Mouse (Mus musculus): ENCODE measurements at regions not wholly inside any gene's neighbourhood (a gene's known extent, or its start where the extent isn't known, plus 50 kb on each side); places are given as distances from the start of the nearest gene placed in this dataset.
A peak's percentile ranks its signal among the peaks of the same experiment; 100 is the strongest.

DNA sequence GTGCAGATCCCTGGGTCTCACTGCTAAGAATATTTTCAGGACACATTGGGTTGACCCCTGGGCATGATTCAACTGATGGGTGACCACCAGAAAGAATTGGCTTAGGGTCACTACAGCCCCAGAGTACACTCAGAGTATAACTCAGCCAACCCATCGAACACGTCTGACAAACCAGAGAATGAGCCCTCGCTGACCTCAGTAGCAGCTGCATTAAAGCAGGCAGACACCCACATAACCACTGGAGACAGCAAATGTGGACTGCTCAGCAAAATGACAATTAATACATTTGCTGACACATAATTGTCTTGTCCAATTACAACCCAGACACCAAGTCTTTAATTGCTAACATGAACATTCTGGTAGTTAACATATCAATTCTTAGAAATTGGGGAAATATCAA, 175.7 kb downstream of the Cbln4 start:
- no peaks in the 10 kb centered on the region for H3K36me3 ChIP-seq (ENCODE audit: control insufficient read depth, insufficient read depth, low read length)
- whole genome bisulfite sequencing (ENCODE audit: insufficient replicate concordance): 80% methylated on average over 3 of the region's 3 CpGs
- no peak for ATAC-seq (replicated peaks; ENCODE audit: insufficient number of reproducible peaks, low FRiP score, low TSS enrichment)
- H3K4me2 ChIP-seq: no peak overlapping the region
- H3K9me3 ChIP-seq (replicated peaks; ENCODE audit: control insufficient read depth, low read length): no peaks in the 10 kb centered on the region; the same call in 1 of the 2 replicates
- no peak overlapping the region for H3K9ac ChIP-seq (ENCODE audit: low read depth, low read length)
- no peaks in the 10 kb centered on the region for H3K27me3 ChIP-seq (ENCODE audit: control insufficient read depth, insufficient read depth, low read length)
- no peak overlapping the region for H3K4me3 ChIP-seq (ENCODE audit: low read depth, low read length)
- no peaks in the 10 kb centered on the region for H3K4me1 ChIP-seq (ENCODE audit: control insufficient read depth, insufficient read depth, low read length)
- H3K27ac ChIP-seq (ENCODE audit: low read depth, low read length): no peak overlapping the region

DNA sequence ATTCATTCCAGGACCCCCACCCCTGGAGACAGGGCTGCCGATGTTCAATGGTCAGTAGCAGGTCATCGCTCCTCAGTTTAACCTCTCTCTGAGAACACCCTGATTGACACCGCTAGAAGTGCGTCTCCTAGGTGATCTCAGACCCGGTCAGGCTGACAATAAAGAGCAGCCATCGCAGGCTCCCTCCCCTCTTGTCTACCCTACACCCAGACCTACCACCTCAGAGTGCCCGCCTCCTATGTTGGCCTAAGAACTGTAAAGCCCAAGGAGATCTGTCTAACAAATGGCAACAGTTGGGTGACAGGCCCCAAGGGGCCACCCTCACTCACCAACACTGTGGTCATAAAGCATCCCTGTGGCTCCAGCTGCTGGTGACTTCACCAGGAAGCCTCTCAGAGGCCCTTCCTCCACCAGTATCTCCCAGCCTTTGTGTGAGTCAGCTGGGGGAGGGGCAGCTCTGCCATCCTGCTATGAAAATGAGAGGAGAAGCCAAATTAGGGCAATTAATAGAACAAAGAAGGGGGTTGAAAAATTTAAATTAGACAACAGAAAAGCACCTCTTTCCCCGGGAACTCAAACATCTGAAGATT, 178.8 kb downstream of the Cbln4 start:
- Histone ChIP-seq H3K27ac (ENCODE audit: low read depth, low read length) (no peak overlapping the region), H3K27me3 (ENCODE audit: control insufficient read depth, insufficient read depth, low read length) (no peaks in the 10 kb centered on the region), H3K4me3 (ENCODE audit: low read depth, low read length) (no peak overlapping the region), H3K4me1 (ENCODE audit: control insufficient read depth, insufficient read depth, low read length) (no peaks in the 10 kb centered on the region), H3K9ac (ENCODE audit: low read depth, low read length) (no peak overlapping the region), H3K9me3 (replicated peaks; ENCODE audit: control insufficient read depth, low read length) (no peaks in the 10 kb centered on the region; the same call in 1 of the 2 replicates), H3K4me2 (no peak overlapping the region), H3K36me3 (ENCODE audit: control insufficient read depth, insufficient read depth, low read length) (no peaks in the 10 kb centered on the region)
- WGBS (ENCODE audit: insufficient replicate concordance): 91% methylated on average over 8 of the region's 8 CpGs
- no peak for ATAC-seq (replicated peaks; ENCODE audit: insufficient number of reproducible peaks, low FRiP score, low TSS enrichment)

DNA sequence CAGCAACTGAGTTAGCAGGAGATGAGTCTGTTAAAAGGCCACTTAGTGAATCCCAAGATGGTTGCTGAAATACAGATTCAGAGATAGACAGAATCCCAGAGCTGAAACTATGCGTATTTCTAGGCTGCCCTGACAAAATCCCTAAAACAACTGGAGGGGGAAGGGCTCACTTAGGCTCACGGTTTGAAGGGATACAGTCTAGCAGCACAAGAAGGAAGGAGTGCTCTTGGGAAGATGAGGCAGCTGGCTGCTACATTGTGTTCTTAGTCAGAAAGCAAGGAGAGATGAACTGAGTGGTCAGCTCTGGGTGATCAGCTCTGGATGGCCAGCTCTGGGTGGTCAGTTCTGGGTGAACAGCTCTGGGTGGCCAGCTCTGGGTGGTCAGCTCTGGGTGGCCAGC, 180.6 kb downstream of the Cbln4 start:
- Histone ChIP-seq H3K4me1 (ENCODE audit: control insufficient read depth, insufficient read depth, low read length) (no peaks in the 10 kb centered on the region), H3K36me3 (ENCODE audit: control insufficient read depth, insufficient read depth, low read length) (no peaks in the 10 kb centered on the region), H3K4me3 (ENCODE audit: low read depth, low read length) (no peak overlapping the region), H3K27ac (ENCODE audit: low read depth, low read length) (no peak overlapping the region), H3K9ac (ENCODE audit: low read depth, low read length) (no peak overlapping the region), H3K4me2 (no peak overlapping the region), H3K9me3 (replicated peaks; ENCODE audit: control insufficient read depth, low read length) (no peaks in the 10 kb centered on the region; the same call in 1 of the 2 replicates), H3K27me3 (ENCODE audit: control insufficient read depth, insufficient read depth, low read length) (no peaks in the 10 kb centered on the region)
- WGBS (ENCODE audit: insufficient replicate concordance): 83% methylated on average over 2 of the region's 2 CpGs
- ATAC-seq (replicated peaks; ENCODE audit: insufficient number of reproducible peaks, low FRiP score, low TSS enrichment): no peak

DNA sequence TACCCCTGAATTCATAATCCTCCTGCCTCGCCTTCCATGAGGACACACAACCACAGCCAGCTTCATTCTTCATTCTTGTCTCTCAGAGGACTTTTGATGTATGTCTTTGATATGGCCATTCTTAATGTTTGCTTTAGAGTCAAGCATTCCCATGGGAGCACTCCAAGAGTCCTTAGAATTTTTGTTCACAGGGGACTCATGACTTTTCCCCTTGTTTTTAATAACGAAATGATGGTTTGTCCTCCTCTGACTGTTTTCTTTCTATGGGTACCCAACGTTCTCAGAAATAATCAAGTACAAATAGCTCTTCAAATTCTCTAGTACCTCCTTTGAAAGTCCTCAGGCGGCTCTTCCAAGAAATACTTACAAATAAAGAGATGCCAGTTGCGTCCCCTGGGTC, 184.4 kb downstream of the Cbln4 start:
- WGBS (ENCODE audit: insufficient replicate concordance): 64% methylated on average over 5 of the region's 5 CpGs
- no peaks in the 10 kb centered on the region for H3K27me3 ChIP-seq (ENCODE audit: control insufficient read depth, insufficient read depth, low read length)
- 0 out of 2 replicates have a peak, but pooled peaks cover 2% of the 10 kb centered on the region for H3K4me1 ChIP-seq (ENCODE audit: control insufficient read depth, insufficient read depth, low read length)
- H3K4me2 ChIP-seq: no peak overlapping the region
- H3K9me3 ChIP-seq (replicated peaks; ENCODE audit: control insufficient read depth, low read length): no peaks in the 10 kb centered on the region
- no peaks in the 10 kb centered on the region for H3K36me3 ChIP-seq (ENCODE audit: control insufficient read depth, insufficient read depth, low read length)
- no peak for ATAC-seq (replicated peaks; ENCODE audit: insufficient number of reproducible peaks, low FRiP score, low TSS enrichment)
- no peak overlapping the region for H3K9ac ChIP-seq (ENCODE audit: low read depth, low read length)
- H3K4me3 ChIP-seq (ENCODE audit: low read depth, low read length): no peak overlapping the region
- no peak overlapping the region for H3K27ac ChIP-seq (ENCODE audit: low read depth, low read length)

DNA sequence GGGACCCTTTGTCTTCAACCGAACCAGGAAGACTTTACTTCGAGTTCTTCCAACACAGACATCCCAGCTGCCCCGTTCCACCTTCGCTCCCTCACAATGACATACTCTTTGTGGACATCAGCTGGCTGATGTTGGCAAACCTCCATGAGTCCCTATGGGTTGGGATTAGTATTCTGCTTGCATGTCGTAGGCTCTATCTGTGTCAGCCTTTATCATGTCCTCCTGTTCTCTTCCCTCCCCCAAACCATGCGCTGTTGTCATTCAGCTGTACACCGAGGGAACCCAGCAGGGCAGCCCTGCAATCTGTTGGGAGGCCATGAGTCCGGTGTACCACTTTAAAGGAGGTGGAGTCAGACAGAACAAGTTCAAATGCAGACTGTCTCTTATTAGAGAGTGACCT, 186.8 kb downstream of the Cbln4 start:
- WGBS (ENCODE audit: insufficient replicate concordance): 67% methylated on average over 8 of the region's 8 CpGs
- no peaks in the 10 kb centered on the region for H3K9me3 ChIP-seq (replicated peaks; ENCODE audit: control insufficient read depth, low read length)
- peaks cover 2% of the 10 kb centered on the region; the same call in 1 of the 2 replicates for H3K4me1 ChIP-seq (ENCODE audit: control insufficient read depth, insufficient read depth, low read length)
- no peak overlapping the region for H3K9ac ChIP-seq (ENCODE audit: low read depth, low read length)
- H3K36me3 ChIP-seq (ENCODE audit: control insufficient read depth, insufficient read depth, low read length): no peaks in the 10 kb centered on the region
- no peak overlapping the region for H3K4me2 ChIP-seq
- no peaks in the 10 kb centered on the region for H3K27me3 ChIP-seq (ENCODE audit: control insufficient read depth, insufficient read depth, low read length)
- no peak overlapping the region for H3K4me3 ChIP-seq (ENCODE audit: low read depth, low read length)
- H3K27ac ChIP-seq (ENCODE audit: low read depth, low read length): no peak overlapping the region
- peak; percentile 42; the same call in 1 of the 2 replicates for ATAC-seq (replicated peaks; ENCODE audit: insufficient number of reproducible peaks, low FRiP score, low TSS enrichment)

DNA sequence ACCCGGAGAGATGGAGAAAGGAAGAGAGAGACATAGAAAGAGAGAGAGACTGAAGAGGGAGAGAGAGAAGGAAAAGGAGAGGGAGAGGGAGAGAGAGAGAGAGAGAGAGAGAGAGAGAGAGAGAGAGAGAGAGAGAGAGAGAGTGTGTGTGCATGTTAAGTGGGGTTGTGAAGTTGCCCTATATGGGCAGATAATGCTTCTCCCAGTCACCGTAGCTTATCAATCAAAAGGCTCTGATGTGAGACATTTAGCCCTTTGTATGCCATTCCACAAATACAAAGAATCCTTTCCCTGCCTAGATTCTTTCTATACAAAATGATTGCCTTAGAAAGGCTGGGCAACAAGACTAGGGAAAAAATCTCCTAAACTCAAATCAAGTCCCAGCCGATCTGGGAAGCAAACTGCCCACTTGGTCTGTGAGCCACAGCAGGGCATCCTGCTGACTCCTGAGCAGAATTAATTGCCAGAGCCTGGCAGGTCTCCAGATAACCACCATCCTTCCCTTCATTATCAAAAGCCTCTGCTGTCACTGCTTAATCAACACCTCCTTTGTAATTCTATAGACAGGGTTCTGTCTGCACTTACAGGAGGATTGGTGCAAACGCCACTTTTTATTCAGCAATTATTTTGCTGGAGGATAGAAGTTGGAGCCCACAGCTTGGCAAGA, 196.3 kb downstream of the Cbln4 start:
- Histone ChIP-seq H3K9ac (ENCODE audit: low read depth, low read length) (no peak overlapping the region), H3K27ac (ENCODE audit: low read depth, low read length) (no peak overlapping the region), H3K4me2 (peak overlapping the region; percentile 14; the same call in 1 of the 2 replicates), H3K9me3 (replicated peaks; ENCODE audit: control insufficient read depth, low read length) (peaks cover 3% of the 10 kb centered on the region; the same call in 1 of the 2 replicates), H3K4me1 (ENCODE audit: control insufficient read depth, insufficient read depth, low read length) (peaks cover 5% of the 10 kb centered on the region; the same call in 1 of the 2 replicates), H3K36me3 (ENCODE audit: control insufficient read depth, insufficient read depth, low read length) (no peaks in the 10 kb centered on the region), H3K27me3 (ENCODE audit: control insufficient read depth, insufficient read depth, low read length) (no peaks in the 10 kb centered on the region), H3K4me3 (ENCODE audit: low read depth, low read length) (no peak overlapping the region)
- no peak for ATAC-seq (replicated peaks; ENCODE audit: insufficient number of reproducible peaks, low FRiP score, low TSS enrichment)
- WGBS (ENCODE audit: insufficient replicate concordance): 26% methylated on average over 4 of the region's 4 CpGs

DNA sequence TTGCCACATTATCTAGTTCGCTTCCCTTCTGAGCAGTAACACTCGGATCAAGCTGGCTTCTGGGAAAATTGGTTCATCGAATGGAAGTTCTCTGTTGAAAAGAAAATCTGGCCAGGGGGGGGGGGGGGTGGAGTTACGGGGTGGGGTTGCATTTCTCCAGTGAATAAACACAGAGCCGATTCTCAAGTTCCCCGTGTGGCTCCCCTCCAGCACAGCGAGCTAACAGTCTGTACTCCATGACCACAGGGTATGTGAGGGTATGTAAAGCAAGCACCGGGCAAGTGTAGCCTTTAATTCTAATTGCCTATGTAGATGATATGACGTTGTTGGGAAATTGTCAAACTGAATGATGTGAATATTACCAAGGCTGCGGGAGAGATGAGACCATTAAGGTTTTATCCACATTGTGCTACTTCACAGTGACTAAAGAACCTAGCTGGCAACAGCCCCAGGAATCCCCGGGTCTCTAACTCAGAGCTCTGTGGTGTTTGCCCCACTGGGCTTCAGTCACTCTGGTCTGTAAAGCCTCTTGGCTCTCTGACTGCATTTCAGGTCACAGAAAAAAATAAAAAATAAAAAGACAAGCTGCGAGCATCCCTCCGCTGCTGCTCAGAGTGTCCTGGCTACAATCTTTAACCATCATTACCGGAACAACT, 203.1 kb downstream of the Cbln4 start:
- ATAC-seq (replicated peaks; ENCODE audit: insufficient number of reproducible peaks, low FRiP score, low TSS enrichment): no peak
- Histone ChIP-seq H3K27ac (ENCODE audit: low read depth, low read length) (no peak overlapping the region), H3K27me3 (ENCODE audit: control insufficient read depth, insufficient read depth, low read length) (no peaks in the 10 kb centered on the region), H3K4me2 (no peak overlapping the region), H3K4me1 (ENCODE audit: control insufficient read depth, insufficient read depth, low read length) (no peaks in the 10 kb centered on the region), H3K4me3 (ENCODE audit: low read depth, low read length) (no peak overlapping the region), H3K9ac (ENCODE audit: low read depth, low read length) (no peak overlapping the region), H3K36me3 (ENCODE audit: control insufficient read depth, insufficient read depth, low read length) (no peaks in the 10 kb centered on the region), H3K9me3 (replicated peaks; ENCODE audit: control insufficient read depth, low read length) (no peaks in the 10 kb centered on the region)
- 61% methylated on average over 14 of the region's 14 CpGs for WGBS (ENCODE audit: insufficient replicate concordance)

DNA sequence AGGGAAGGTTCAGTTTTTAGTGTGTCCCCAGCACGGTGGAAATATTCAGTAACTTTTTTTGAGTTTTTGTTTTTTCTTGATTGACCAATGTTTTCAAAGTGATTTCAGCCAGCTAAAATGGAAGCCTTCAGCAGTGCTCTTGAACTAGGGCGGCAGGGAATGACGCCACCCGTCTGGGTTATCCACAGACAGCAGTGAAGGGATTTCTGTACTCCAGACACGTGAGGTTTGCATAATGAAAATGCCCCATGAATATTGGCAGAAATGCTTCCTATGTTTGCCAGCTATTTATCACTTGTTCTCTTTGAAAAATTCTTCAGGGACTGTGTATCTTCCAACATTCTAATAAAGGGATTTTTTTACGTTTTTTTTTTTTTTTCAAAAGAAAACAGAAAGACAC, 221.1 kb downstream of the Cbln4 start:
- H3K4me3 ChIP-seq (ENCODE audit: low read depth, low read length): no peak overlapping the region
- H3K4me2 ChIP-seq: no peak overlapping the region
- 80% methylated on average over 6 of the region's 6 CpGs for WGBS (ENCODE audit: insufficient replicate concordance)

More for the DNA sequence above, 221.1 kb downstream of the Cbln4 start:
- peaks cover 2% of the 10 kb centered on the region; the same call in 1 of the 2 replicates for H3K4me1 ChIP-seq (ENCODE audit: control insufficient read depth, insufficient read depth, low read length)
- no peaks in the 10 kb centered on the region for H3K9me3 ChIP-seq (replicated peaks; ENCODE audit: control insufficient read depth, low read length)
- H3K27me3 ChIP-seq (ENCODE audit: control insufficient read depth, insufficient read depth, low read length): no peaks in the 10 kb centered on the region
- no peak overlapping the region for H3K9ac ChIP-seq (ENCODE audit: low read depth, low read length)
- no peaks in the 10 kb centered on the region for H3K36me3 ChIP-seq (ENCODE audit: control insufficient read depth, insufficient read depth, low read length)
- no peak overlapping the region for H3K27ac ChIP-seq (ENCODE audit: low read depth, low read length)
- ATAC-seq (replicated peaks; ENCODE audit: insufficient number of reproducible peaks, low FRiP score, low TSS enrichment): no peak

Data from heart, embryonic 11.5 days (tissue).